Mouse (Mus musculus) neural tube, embryonic 14.5 days (tissue): Measurements from ENCODE around the gene Utf1. TPM values are rescaled to one million over a fixed set of nuclear protein-coding genes. Genes with fewer than 3 reads are reported as not detected.

Experiments
- ATAC-seq: fragments of 200-750 bp; cut with Nextera tagmentation; 2 replicates; pipeline ENCODE4 v1.8.0; 2017; ENCODE audit warnings: low read depth, mild to moderate bottlenecking, moderate TSS enrichment, moderate library complexity
- H3K27ac ChIP-seq: fragments of 300-500 bp; sonication (generic); 2 replicates; pipeline ENCODE4 v1.5.1; 2014; ENCODE audit warnings: low read depth, mild to moderate bottlenecking, control low read depth, low read length, moderate library complexity, mixed read lengths
- H3K27me3 ChIP-seq: fragments of 300-500 bp; sonication (generic); 2 replicates; pipeline ENCODE4 v1.6.1; 2014; ENCODE audit warnings: low read length; ENCODE audit not compliant: control insufficient read depth, insufficient read depth
- H3K36me3 ChIP-seq: fragments of 300-500 bp; sonication (generic); 2 replicates; pipeline ENCODE4 v1.6.1; 2014; ENCODE audit warnings: low read length, mixed read lengths; ENCODE audit not compliant: control insufficient read depth, insufficient read depth
- H3K4me1 ChIP-seq: fragments of 300-500 bp; sonication (generic); 2 replicates; pipeline ENCODE4 v1.6.1; 2014; ENCODE audit warnings: low read length; ENCODE audit not compliant: control insufficient read depth, insufficient read depth
- H3K4me2 ChIP-seq: fragments of 300-500 bp; sonication (generic); 2 replicates; pipeline ENCODE4 v1.6.1; 2014; ENCODE audit warnings: mild to moderate bottlenecking, low read depth, low read length, control low read depth
- H3K4me3 ChIP-seq: fragments of 300-500 bp; sonication (generic); 2 replicates; pipeline ENCODE4 v1.5.1; 2014; ENCODE audit warnings: low read depth, low read length, control low read depth, mixed read lengths
- H3K9ac ChIP-seq: fragments of 300-500 bp; sonication (generic); replicated peaks from 2 replicates; pipeline ENCODE4 v1.6.1; 2014; ENCODE audit warnings: low read depth, mild to moderate bottlenecking, control low read depth, low read length, mixed read lengths
- H3K9me3 ChIP-seq: fragments of 300-500 bp; sonication (generic); 2 replicates; pipeline ENCODE4 v1.6.1; 2016; ENCODE audit warnings: low read length; ENCODE audit not compliant: control insufficient read depth
- WGBS: fragments of 180-500 bp; shearing (Covaris S2); extraction: QIAGEN DNeasy Blood & Tissue Kit; methylation state at CpG from one replicate; pipeline ENCODE4 v1.1.7; 2014; 5-methylcytosine and 5-hydroxymethylcytosine counted together
- polyA plus RNA-seq: library from polyadenylated mRNA; unstranded; fragments of >200 nt; fragmentation: Nextera tagmentation; extraction: Ambion mirVana; gene quantifications from 2 replicates; pipeline ENCODE4 v1.2.1, GENCODE M21; 2014

Utf1 gene
- polyA plus RNA-seq, result not detected in 2 replicates

GRCm38 (mm10) chr7:139943674-139944281 lies at the start of gene Utf1:
TSS of gene Utf1 (plus strand) at chr7:139943789.
- Histone ChIP-seq H3K27me3 (peaks cover 46% of the 10 kb centered on the region), H3K4me1 (peaks cover 8% of the 10 kb centered on the region), H3K9ac (no peak within 1 kb of the TSS), H3K4me3 (peak within 1 kb of the TSS; percentile 26), H3K27ac (no peak within 1 kb of the TSS), H3K9me3 (no peaks in the 10 kb centered on the region), H3K36me3 (no peaks in the 10 kb centered on the region), H3K4me2 (peak within 1 kb of the TSS; percentile 43)
- WGBS, result 2% methylated on average over 56 of the region's 59 CpGs
- ATAC-seq, result peak; percentile 58; the same call in 1 of the 2 replicates

- ATAC-seq, result peak; percentile 92
- Histone ChIP-seq H3K9me3 (no peaks in the 10 kb centered on the region), H3K27me3 (peaks cover 8% of the 10 kb centered on the region), H3K4me2 (peak within 1 kb of the TSS; percentile 85), H3K4me1 (peaks cover 4% of the 10 kb centered on the region; the same call in 1 of the 2 replicates), H3K36me3 (no peaks in the 10 kb centered on the region), H3K4me3 (peak within 1 kb of the TSS; percentile 58), H3K27ac (no peak within 1 kb of the TSS), H3K9ac (peak within 1 kb of the TSS; percentile 62)
- under 1% methylated on average over 48 of the region's 50 CpGs for WGBS
These were observed 48.7 kb upstream of the Utf1 start, which contains the start of gene Kndc1 for GRCm38 (mm10) chr7:139894655-139895557. TSS of gene Kndc1 (plus strand) at chr7:139894696.

- H3K9ac ChIP-seq, result 0 out of 2 replicates have a peak overlapping the region, but pooled peaks have one; percentile 21
- no peak overlapping the region for H3K27ac ChIP-seq
- 73% methylated on average over 7 of the region's 7 CpGs for WGBS
- H3K9me3 ChIP-seq, result no peaks in the 10 kb centered on the region
- H3K36me3 ChIP-seq, result no peaks in the 10 kb centered on the region
- peaks cover 4% of the 10 kb centered on the region; the same call in 1 of the 2 replicates for H3K4me1 ChIP-seq
- H3K4me2 ChIP-seq, result peak overlapping the region; percentile 85
- H3K4me3 ChIP-seq, result no peak overlapping the region; the same call in 1 of the 2 replicates
- peaks cover 8% of the 10 kb centered on the region for H3K27me3 ChIP-seq
- no peak for ATAC-seq
These were observed 47.3 kb upstream of the Utf1 start for GRCm38 (mm10) chr7:139896271-139896670.

GRCm38 (mm10) chr7:139896796-139897195 lies 46.8 kb upstream of the Utf1 start:
- Histone ChIP-seq H3K27me3 (peaks cover 8% of the 10 kb centered on the region), H3K4me3 (no peak overlapping the region), H3K9ac (no peak overlapping the region), H3K36me3 (no peaks in the 10 kb centered on the region), H3K9me3 (no peaks in the 10 kb centered on the region), H3K27ac (no peak overlapping the region), H3K4me2 (no peak overlapping the region), H3K4me1 (peaks cover 4% of the 10 kb centered on the region; the same call in 1 of the 2 replicates)
- ATAC-seq, result no peak
- WGBS, result 90% methylated on average over 7 of the region's 7 CpGs

GRCm38 (mm10) chr7:139898606-139899005 lies 45.0 kb upstream of the Utf1 start:
- H3K4me1 ChIP-seq, result peaks cover 4% of the 10 kb centered on the region; the same call in 1 of the 2 replicates
- H3K4me3 ChIP-seq, result no peak overlapping the region
- H3K36me3 ChIP-seq, result no peaks in the 10 kb centered on the region
- H3K9ac ChIP-seq, result no peak overlapping the region
- no peak for ATAC-seq
- no peak overlapping the region for H3K27ac ChIP-seq
- no peak overlapping the region for H3K4me2 ChIP-seq
- 83% methylated on average over 2 of the region's 2 CpGs for WGBS
- peaks cover 2% of the 10 kb centered on the region; the same call in 1 of the 2 replicates for H3K27me3 ChIP-seq
- no peaks in the 10 kb centered on the region for H3K9me3 ChIP-seq

DNA sequence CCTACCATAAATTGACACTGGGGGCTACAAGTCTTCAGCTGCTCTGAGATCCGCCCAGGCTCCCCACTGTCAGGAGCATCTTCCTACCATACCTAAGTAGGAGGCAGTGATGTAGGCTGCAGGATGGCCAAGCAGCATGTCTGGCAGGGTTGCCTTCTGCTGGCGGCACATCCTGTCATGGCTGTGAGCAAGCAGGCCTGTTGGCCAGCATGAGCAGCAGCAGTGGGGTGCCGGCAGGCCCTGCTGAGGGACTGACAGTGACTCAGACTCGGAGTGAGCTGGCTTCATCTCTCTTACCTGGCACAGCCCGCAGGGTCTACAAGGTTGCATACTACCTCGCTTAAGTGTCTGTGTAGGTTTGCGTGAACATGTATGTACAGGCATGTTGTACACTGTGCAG lies 44.1 kb upstream of the Utf1 start:
- no peak overlapping the region for H3K27ac ChIP-seq
- WGBS, result 89% methylated on average over 7 of the region's 7 CpGs
- H3K4me1 ChIP-seq, result peaks cover 4% of the 10 kb centered on the region; the same call in 1 of the 2 replicates
- no peaks in the 10 kb centered on the region for H3K9me3 ChIP-seq
- no peak overlapping the region for H3K9ac ChIP-seq
- no peak for ATAC-seq
- no peak overlapping the region for H3K4me3 ChIP-seq
- H3K27me3 ChIP-seq, result no peaks in the 10 kb centered on the region
- H3K36me3 ChIP-seq, result no peaks in the 10 kb centered on the region
- no peak overlapping the region for H3K4me2 ChIP-seq

GRCm38 (mm10) chr7:139900456-139900855 lies 43.1 kb upstream of the Utf1 start:
- no peaks in the 10 kb centered on the region for H3K9me3 ChIP-seq
- ATAC-seq, result no peak

DNA sequence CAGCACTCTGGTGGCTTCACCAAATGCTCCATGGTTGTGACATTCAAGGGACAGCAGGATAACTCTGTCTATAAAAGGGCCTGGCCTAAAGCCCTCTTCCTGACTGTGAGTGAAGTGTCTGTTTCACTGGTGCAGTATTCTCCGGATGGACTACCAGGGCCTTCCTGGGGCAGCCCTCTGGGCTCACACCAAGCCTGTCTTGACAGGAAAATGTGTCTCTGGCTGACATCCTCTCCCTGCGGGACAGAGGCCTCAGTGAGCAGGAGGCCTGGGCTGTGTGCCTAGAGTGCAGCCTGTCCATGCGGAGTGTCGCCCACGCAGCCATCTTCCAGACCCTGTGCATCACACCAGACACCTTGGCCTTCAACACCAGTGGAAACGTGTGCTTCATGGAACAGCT lies 42.7 kb upstream of the Utf1 start:
- H3K4me2 ChIP-seq, result no peak overlapping the region
- H3K4me3 ChIP-seq, result no peak overlapping the region
- no peak overlapping the region for H3K9ac ChIP-seq
- WGBS, result 88% methylated on average over 6 of the region's 6 CpGs
- ATAC-seq, result no peak
- no peaks in the 10 kb centered on the region for H3K9me3 ChIP-seq
- no peaks in the 10 kb centered on the region for H3K27me3 ChIP-seq
- no peak overlapping the region for H3K27ac ChIP-seq
- no peaks in the 10 kb centered on the region for H3K36me3 ChIP-seq
- H3K4me1 ChIP-seq, result peaks cover 9% of the 10 kb centered on the region; the same call in 1 of the 2 replicates

More at GRCm38 (mm10) chr7:139900456-139900855, 43.1 kb upstream of the Utf1 start:
- WGBS, result 94% methylated on average over 7 of the region's 7 CpGs
- no peak overlapping the region for H3K4me2 ChIP-seq
- no peak overlapping the region for H3K27ac ChIP-seq
- H3K36me3 ChIP-seq, result no peaks in the 10 kb centered on the region
- H3K4me3 ChIP-seq, result no peak overlapping the region
- H3K27me3 ChIP-seq, result no peaks in the 10 kb centered on the region
- peaks cover 7% of the 10 kb centered on the region; the same call in 1 of the 2 replicates for H3K4me1 ChIP-seq
- no peak overlapping the region for H3K9ac ChIP-seq
